In the genomic region with DNA sequence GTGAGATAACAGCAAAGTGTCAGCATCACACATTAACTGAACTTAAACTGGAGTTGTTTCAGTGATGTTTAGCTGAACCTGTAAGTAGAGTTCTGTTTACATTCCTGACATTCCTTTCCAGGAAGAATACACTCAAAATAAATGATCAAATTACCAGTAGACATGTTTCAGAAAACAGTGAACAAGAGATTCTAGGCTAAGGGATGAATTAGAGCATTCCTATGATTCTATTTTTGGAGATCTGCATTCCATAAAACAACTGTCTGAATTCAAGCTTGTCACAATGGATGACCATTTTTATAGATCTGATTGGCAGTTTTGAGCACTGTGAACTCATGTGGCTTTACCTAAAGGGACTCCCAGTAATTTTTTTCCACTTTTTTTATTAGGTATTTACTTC, we compare ENCODE assay signal across 18 mouse cellular contexts.
DNase-seq lines count a peak whose midpoint lies in the region; ATAC-seq and TF ChIP-seq lines count a peak whose summit lies in the region.
"Had no signal": no experiment of that assay in that cellular context is flagged by ENCODE, and none has a peak within 500 bp of the region (broad histone marks: within the 10 kb centered on the region; RNA-seq: fewer than 3 reads in every experiment).

No protein-coding gene starts in this region.

- H3K36me3 ChIP-seq in kidney, postnatal 0 days (ENCODE audit: insufficient read depth, low read length), result no peaks in the 10 kb centered on the region
- no peaks in the 10 kb centered on the region for H3K36me3 ChIP-seq in kidney, adult 2 months (ENCODE audit: control insufficient read depth, insufficient read depth, low read length)
- H3K36me3 ChIP-seq in intestine, embryonic 16.5 days (ENCODE audit: control insufficient read depth, insufficient read depth, low read length), result no peaks in the 10 kb centered on the region
- H3K36me3 ChIP-seq: embryonic facial prominence, embryonic 10.5 days; embryonic facial prominence, embryonic 12.5 days; forebrain, embryonic 15.5 days had no signal

- POLR2A ChIA-PET in Patski (lab: Charles Lee), result no interaction called here

- no peak overlapping the region for H3K4me2 ChIP-seq in kidney, postnatal 0 days (ENCODE audit: low read length)
- no peak overlapping the region for H3K4me2 ChIP-seq in intestine, embryonic 16.5 days (ENCODE audit: low read depth, low read length)
- H3K4me2 ChIP-seq: embryonic facial prominence, embryonic 12.5 days; forebrain, embryonic 13.5 days; forebrain, embryonic 15.5 days had no signal

- H3K27me3 ChIP-seq in kidney, postnatal 0 days (ENCODE audit: insufficient read depth, low read length), result no peaks in the 10 kb centered on the region
- no peaks in the 10 kb centered on the region for H3K27me3 ChIP-seq in kidney, adult 2 months (replicated peaks; ENCODE audit: control insufficient read depth, insufficient read depth, low read length)
- no peaks in the 10 kb centered on the region for H3K27me3 ChIP-seq in Patski
- no peaks in the 10 kb centered on the region for H3K27me3 ChIP-seq in intestine, embryonic 16.5 days (replicated peaks; ENCODE audit: control insufficient read depth, insufficient read depth, low read length)
- H3K27me3 ChIP-seq: embryonic facial prominence, embryonic 12.5 days; forebrain, embryonic 13.5 days; forebrain, embryonic 15.5 days had no signal

- in situ Hi-C loops in Patski (cut with MboI; ENCODE audit: low pct_unique_long_range_greater_than_20kb), result no loop called here

- H3K4me1 ChIP-seq in kidney, postnatal 0 days (replicated peaks; ENCODE audit: insufficient read depth, low read length), result no peaks in the 10 kb centered on the region
- H3K4me1 ChIP-seq in kidney, adult 2 months (ENCODE audit: control insufficient read depth, insufficient read depth, low read length), result no peaks in the 10 kb centered on the region
- H3K4me1 ChIP-seq in intestine, embryonic 16.5 days (ENCODE audit: control insufficient read depth, insufficient read depth, low read length), result no peaks in the 10 kb centered on the region
- H3K4me1 ChIP-seq: embryonic facial prominence, embryonic 10.5 days; embryonic facial prominence, embryonic 12.5 days; forebrain, embryonic 13.5 days; forebrain, embryonic 15.5 days had no signal

- H3K4me3 ChIP-seq in kidney, postnatal 0 days (replicated peaks; ENCODE audit: low read depth, low read length), result no peak overlapping the region
- no peak overlapping the region for H3K4me3 ChIP-seq in kidney, adult 2 months (ENCODE audit: insufficient read depth, low read depth, low read length)
- no peak overlapping the region for H3K4me3 ChIP-seq in intestine, embryonic 16.5 days (ENCODE audit: low read length)
- H3K4me3 ChIP-seq: embryonic facial prominence, embryonic 10.5 days; embryonic facial prominence, embryonic 12.5 days; forebrain, embryonic 13.5 days; forebrain, embryonic 15.5 days had no signal

- TF ChIP-seq POLR2A in kidney, adult 2 months (IDR thresholded peaks at IDR 0.05; ENCODE audit: low read depth, low read length), result no peak

- no peak overlapping the region for H3K27ac ChIP-seq in kidney, postnatal 0 days
- no peak overlapping the region for H3K27ac ChIP-seq in kidney, adult 2 months (ENCODE audit: insufficient read depth, low read depth, low read length)
- H3K27ac ChIP-seq in intestine, embryonic 16.5 days (ENCODE audit: low read length), result no peak overlapping the region
- H3K27ac ChIP-seq: embryonic facial prominence, embryonic 10.5 days; embryonic facial prominence, embryonic 12.5 days; forebrain, embryonic 13.5 days; forebrain, embryonic 15.5 days had no signal

- peak; percentile 40 for DNase-seq in kidney, postnatal 0 days (ENCODE audit: low spot score)
- no peak for DNase-seq in kidney, adult 2 months
- DNase-seq in Patski (ENCODE audit: low read depth, low spot score), result no peak
- DNase-seq: adrenal gland, adult 2 months; adrenal gland, postnatal 10 days; adrenal gland, postnatal 25 days; cerebellum, adult 11-12 months; cerebellum, adult 2 months; cerebellum, adult 9-10 months; cerebellum, postnatal 10 days; cerebellum, postnatal 25 days; forebrain, postnatal 0 days had no signal

- H3K9ac ChIP-seq in kidney, postnatal 0 days (ENCODE audit: low read depth, low read length), result no peak overlapping the region
- no peak overlapping the region for H3K9ac ChIP-seq in intestine, embryonic 16.5 days (ENCODE audit: low read depth, low read length)
- H3K9ac ChIP-seq: embryonic facial prominence, embryonic 12.5 days; forebrain, embryonic 13.5 days; forebrain, embryonic 15.5 days; forebrain, postnatal 0 days had no signal

- CTCF ChIA-PET in Patski (lab: Charles Lee), result interaction anchor here (0.8 kb wide), 1 partner anchor 113 kb away, joined by 3 read pairs; no protein-coding TSS in a partner anchor

- no peak for TF ChIP-seq CTCF in kidney, postnatal 0 days (IDR thresholded peaks at IDR 0.05; ENCODE audit: low read depth)
- TF ChIP-seq CTCF in kidney, adult 2 months (conservative IDR thresholded peaks at IDR 0.05; ENCODE audit: insufficient read depth, insufficient read length, low read depth, low read length), result no peak
- no peak for TF ChIP-seq CTCF in Patski (IDR thresholded peaks at IDR 0.05)

- H3K9me3 ChIP-seq in kidney, postnatal 0 days (replicated peaks; ENCODE audit: low read length), result no peaks in the 10 kb centered on the region
- H3K9me3 ChIP-seq in intestine, embryonic 16.5 days (ENCODE audit: control insufficient read depth, low read length), result no peaks in the 10 kb centered on the region
- H3K9me3 ChIP-seq: embryonic facial prominence, embryonic 10.5 days; embryonic facial prominence, embryonic 12.5 days; forebrain, embryonic 13.5 days; forebrain, embryonic 15.5 days had no signal

- ATAC-seq in kidney, postnatal 0 days (replicated peaks; ENCODE audit: low FRiP score, low read depth), result no peak
- peak; percentile 57 for ATAC-seq in Patski
- ATAC-seq in intestine, embryonic 16.5 days, result no peak
- no peak for ATAC-seq in cerebellum, adult (ENCODE audit: insufficient number of reproducible peaks, low FRiP score, low TSS enrichment)
- ATAC-seq: forebrain, embryonic 13.5 days; forebrain, embryonic 15.5 days; forebrain, postnatal 0 days had no signal
